Mouse (Mus musculus) G1E (cell line): ENCODE results near the gene Evi5.

ENCODE experiments used
- CTCF ChIP-seq: IDR thresholded peaks from 2 replicates; pipeline ENCODE4 v1.5.1; 2012; ENCODE audit warnings: low read depth, low read length, inconsistent platforms, mixed read lengths
- GATA1 ChIP-seq: IDR thresholded peaks from 2 replicates; pipeline ENCODE4 v1.6.1; 2012; ENCODE audit warnings: borderline replicate concordance, low read length, inconsistent platforms, mixed read lengths
- TAL1 ChIP-seq: conservative IDR thresholded peaks from 2 replicates; pipeline ENCODE4 v1.6.1; 2012; ENCODE audit warnings: low read depth, low read length, inconsistent platforms, mixed read lengths

GRCm38 (mm10) chr5:107726281-107727006, 148.5 kb downstream of the Evi5 start:
- TF ChIP-seq CTCF = no peak
- TF ChIP-seq GATA1 = no peak
- no peak for TF ChIP-seq TAL1
